Mouse (Mus musculus): Measurements from ENCODE around the gene Cxcl14. TPM values are rescaled to one million over a fixed set of nuclear protein-coding genes. Genes with fewer than 3 reads are reported as not detected.

Cxcl14 gene
- polyA plus RNA-seq, 1 experiment from 2014 or later = 11.2 TPM

- H3K9ac ChIP-seq (replicated peaks; ENCODE audit: low read depth) = no peak overlapping the region
- ATAC-seq = no peak
- H3K4me1 ChIP-seq (ENCODE audit: insufficient read depth, low read depth, low read length) = no peaks in the 10 kb centered on the region
- no peaks in the 10 kb centered on the region for H3K27me3 ChIP-seq (replicated peaks; ENCODE audit: insufficient read depth, low read length)
- no peak overlapping the region for H3K4me2 ChIP-seq (replicated peaks; ENCODE audit: low read depth, low read length)
- no peak overlapping the region for H3K27ac ChIP-seq (ENCODE audit: low read length)
- no peaks in the 10 kb centered on the region for H3K36me3 ChIP-seq (ENCODE audit: insufficient read depth, low read length)
- H3K9me3 ChIP-seq (ENCODE audit: low read length) = no peaks in the 10 kb centered on the region
- WGBS = 87% methylated on average over 13 of the region's 13 CpGs
- no peak for DNase-seq (ENCODE audit: low spot score)
- H3K4me3 ChIP-seq (ENCODE audit: low read depth, low read length) = no peak overlapping the region
- TF ChIP-seq EP300 (IDR thresholded peaks at IDR 0.05) (no peak), CTCF (IDR thresholded peaks at IDR 0.05) (no peak)
Measured at GRCm38 (mm10) chr13:56283321-56283720, 13.0 kb downstream of the Cxcl14 start.

GRCm38 (mm10) chr13:56280356-56280755 is 16.0 kb downstream of the Cxcl14 start:
- Histone ChIP-seq H3K4me3 (ENCODE audit: low read depth, low read length) (no peak overlapping the region), H3K27me3 (replicated peaks; ENCODE audit: insufficient read depth, low read length) (no peaks in the 10 kb centered on the region), H3K4me2 (replicated peaks; ENCODE audit: low read depth, low read length) (no peak overlapping the region), H3K9me3 (ENCODE audit: low read length) (no peaks in the 10 kb centered on the region), H3K27ac (ENCODE audit: low read length) (no peak overlapping the region), H3K9ac (replicated peaks; ENCODE audit: low read depth) (no peak overlapping the region), H3K36me3 (ENCODE audit: insufficient read depth, low read length) (no peaks in the 10 kb centered on the region), H3K4me1 (ENCODE audit: insufficient read depth, low read depth, low read length) (no peaks in the 10 kb centered on the region)
- WGBS = 79% methylated on average over 6 of the region's 6 CpGs
- ATAC-seq (no peak), DNase-seq (ENCODE audit: low spot score) (no peak)
- TF ChIP-seq CTCF (IDR thresholded peaks at IDR 0.05) (peak; percentile 35), EP300 (IDR thresholded peaks at IDR 0.05) (no peak)

DNA sequence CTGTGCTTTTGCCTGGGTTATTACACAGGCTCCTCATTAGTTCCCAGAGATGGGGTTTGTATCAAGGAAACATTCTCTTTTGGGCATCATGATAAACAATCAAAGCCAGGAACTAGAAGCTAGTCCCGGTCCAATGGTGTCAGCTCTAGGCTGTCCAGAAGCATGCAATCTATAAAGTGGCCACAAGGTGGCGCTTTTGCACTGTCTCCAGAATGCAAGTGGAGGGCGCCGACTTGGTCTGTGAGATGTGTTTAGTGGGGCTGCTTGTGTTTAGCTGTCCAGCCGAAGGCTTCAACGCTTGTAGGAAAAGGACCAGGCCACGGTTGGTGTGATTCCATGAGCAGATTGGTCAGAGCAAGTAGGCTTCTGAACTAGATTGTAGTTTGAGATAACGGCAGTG is 16.9 kb downstream of the Cxcl14 start:
- peak; percentile 95 for TF ChIP-seq CTCF (IDR thresholded peaks at IDR 0.05)
- TF ChIP-seq EP300 (IDR thresholded peaks at IDR 0.05) = no peak
- H3K4me1 ChIP-seq (ENCODE audit: insufficient read depth, low read depth, low read length) = no peaks in the 10 kb centered on the region
- ATAC-seq = peak; percentile 71

DNA sequence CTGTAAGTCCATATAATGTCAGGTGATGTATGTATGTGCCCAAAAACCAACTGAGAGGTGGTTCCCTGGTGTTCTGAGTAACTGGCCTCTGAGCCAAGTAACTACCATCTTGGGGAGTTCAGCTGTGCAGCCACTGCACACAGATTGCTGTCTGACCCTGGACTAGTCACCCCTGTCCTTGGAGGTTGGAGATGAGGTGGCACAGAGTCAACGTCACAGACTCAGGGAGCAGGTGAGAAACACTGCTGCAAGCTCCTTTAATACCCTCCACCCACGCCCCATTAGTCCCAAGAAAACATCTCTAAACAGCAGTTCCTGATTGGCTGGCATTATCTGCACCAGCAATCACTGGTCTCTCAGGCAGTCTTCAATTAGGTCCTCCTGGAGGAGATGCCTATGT is 21.2 kb downstream of the Cxcl14 start:
- TF ChIP-seq EP300 (IDR thresholded peaks at IDR 0.05) (no peak), CTCF (IDR thresholded peaks at IDR 0.05) (no peak)
- ATAC-seq (no peak), DNase-seq (ENCODE audit: low spot score) (no peak)
- Histone ChIP-seq H3K9me3 (ENCODE audit: low read length) (no peaks in the 10 kb centered on the region), H3K4me3 (ENCODE audit: low read depth, low read length) (no peak overlapping the region), H3K9ac (replicated peaks; ENCODE audit: low read depth) (no peak overlapping the region), H3K27me3 (replicated peaks; ENCODE audit: insufficient read depth, low read length) (no peaks in the 10 kb centered on the region), H3K4me2 (replicated peaks; ENCODE audit: low read depth, low read length) (no peak overlapping the region), H3K4me1 (ENCODE audit: insufficient read depth, low read depth, low read length) (no peaks in the 10 kb centered on the region), H3K36me3 (ENCODE audit: insufficient read depth, low read length) (no peaks in the 10 kb centered on the region), H3K27ac (ENCODE audit: low read length) (no peak overlapping the region)
- 40% methylated on average over 2 of the region's 2 CpGs for WGBS

More for the DNA sequence above, 16.9 kb downstream of the Cxcl14 start:
- peak; percentile 80 for DNase-seq (ENCODE audit: low spot score)
- Histone ChIP-seq H3K4me3 (ENCODE audit: low read depth, low read length) (no peak overlapping the region), H3K27ac (ENCODE audit: low read length) (no peak overlapping the region), H3K36me3 (ENCODE audit: insufficient read depth, low read length) (no peaks in the 10 kb centered on the region), H3K27me3 (replicated peaks; ENCODE audit: insufficient read depth, low read length) (no peaks in the 10 kb centered on the region), H3K9ac (replicated peaks; ENCODE audit: low read depth) (no peak overlapping the region), H3K9me3 (ENCODE audit: low read length) (no peaks in the 10 kb centered on the region), H3K4me2 (replicated peaks; ENCODE audit: low read depth, low read length) (no peak overlapping the region)
- WGBS = 13% methylated on average over 8 of the region's 8 CpGs

DNA sequence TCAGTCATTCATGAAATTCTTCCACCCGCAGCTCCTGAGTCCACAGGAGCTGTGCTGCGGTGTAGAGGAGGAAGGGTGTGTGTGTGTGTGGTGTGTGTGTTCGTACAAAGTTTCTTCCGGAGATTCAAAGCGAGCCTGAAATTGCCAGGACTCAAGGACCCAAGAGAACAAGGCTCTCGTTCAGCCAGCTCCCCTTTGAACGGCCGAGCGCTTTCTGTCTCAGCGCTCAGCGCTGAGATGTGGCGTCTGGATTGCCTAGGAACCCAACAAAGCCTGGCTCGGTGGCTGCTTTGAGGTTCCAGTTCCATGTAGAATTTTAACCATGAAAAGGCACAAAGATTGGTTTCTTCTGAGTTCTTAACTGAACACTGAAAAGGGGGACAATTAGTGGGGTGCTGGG is 26.2 kb downstream of the Cxcl14 start:
- ATAC-seq = no peak
- Histone ChIP-seq H3K9ac (replicated peaks; ENCODE audit: low read depth) (no peak overlapping the region), H3K4me3 (ENCODE audit: low read depth, low read length) (no peak overlapping the region), H3K27me3 (replicated peaks; ENCODE audit: insufficient read depth, low read length) (no peaks in the 10 kb centered on the region), H3K4me2 (replicated peaks; ENCODE audit: low read depth, low read length) (no peak overlapping the region), H3K4me1 (ENCODE audit: insufficient read depth, low read depth, low read length) (no peaks in the 10 kb centered on the region), H3K9me3 (ENCODE audit: low read length) (no peaks in the 10 kb centered on the region), H3K27ac (ENCODE audit: low read length) (no peak overlapping the region), H3K36me3 (ENCODE audit: insufficient read depth, low read length) (no peaks in the 10 kb centered on the region)
- WGBS = 45% methylated on average over 13 of the region's 13 CpGs
- TF ChIP-seq EP300 (IDR thresholded peaks at IDR 0.05) (no peak), CTCF (IDR thresholded peaks at IDR 0.05) (no peak)
- DNase-seq (ENCODE audit: low spot score) = no peak

DNA sequence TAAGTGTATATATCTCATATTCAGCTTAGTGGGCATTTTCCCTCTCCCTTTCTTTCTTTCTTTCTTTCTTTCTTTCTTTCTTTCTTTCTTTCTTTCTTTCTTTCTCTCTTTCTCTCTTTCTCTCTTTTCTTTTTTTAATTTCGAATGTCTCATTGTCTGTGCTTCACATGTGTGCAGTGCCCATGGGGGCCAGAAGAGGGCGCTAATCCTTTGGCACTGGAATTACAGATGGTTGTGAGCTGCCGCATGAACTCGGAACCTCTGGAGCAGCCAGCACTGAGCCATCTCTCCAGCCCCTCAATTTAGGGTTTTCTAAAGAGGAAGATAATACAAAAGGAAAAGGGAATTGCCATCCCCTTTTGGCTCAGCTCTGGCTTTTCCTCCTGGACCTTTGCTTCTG is 29.0 kb downstream of the Cxcl14 start:
- Histone ChIP-seq H3K9ac (replicated peaks; ENCODE audit: low read depth) (no peak overlapping the region), H3K4me2 (replicated peaks; ENCODE audit: low read depth, low read length) (no peak overlapping the region), H3K4me3 (ENCODE audit: low read depth, low read length) (no peak overlapping the region), H3K27ac (ENCODE audit: low read length) (no peak overlapping the region), H3K36me3 (ENCODE audit: insufficient read depth, low read length) (no peaks in the 10 kb centered on the region), H3K27me3 (replicated peaks; ENCODE audit: insufficient read depth, low read length) (no peaks in the 10 kb centered on the region), H3K4me1 (ENCODE audit: insufficient read depth, low read depth, low read length) (no peaks in the 10 kb centered on the region), H3K9me3 (ENCODE audit: low read length) (no peaks in the 10 kb centered on the region)
- no peak for ATAC-seq
- TF ChIP-seq EP300 (IDR thresholded peaks at IDR 0.05) (no peak), CTCF (IDR thresholded peaks at IDR 0.05) (peak; percentile 32; the same call in 1 of the 2 replicates)
- DNase-seq (ENCODE audit: low spot score) = no peak
- 71% methylated on average over 4 of the region's 4 CpGs for WGBS

- H3K27me3 ChIP-seq (replicated peaks; ENCODE audit: insufficient read depth, low read length) = no peaks in the 10 kb centered on the region
- peak; percentile 66 for DNase-seq (ENCODE audit: low spot score)
- TF ChIP-seq EP300 (IDR thresholded peaks at IDR 0.05) (no peak), CTCF (IDR thresholded peaks at IDR 0.05) (peak; percentile 72)
Measured at GRCm38 (mm10) chr13:56266435-56266834, 29.9 kb downstream of the Cxcl14 start.

More at GRCm38 (mm10) chr13:56266435-56266834, 29.9 kb downstream of the Cxcl14 start:
- Histone ChIP-seq H3K4me3 (ENCODE audit: low read depth, low read length) (no peak overlapping the region), H3K36me3 (ENCODE audit: insufficient read depth, low read length) (no peaks in the 10 kb centered on the region), H3K9ac (replicated peaks; ENCODE audit: low read depth) (no peak overlapping the region), H3K4me1 (ENCODE audit: insufficient read depth, low read depth, low read length) (no peaks in the 10 kb centered on the region), H3K4me2 (replicated peaks; ENCODE audit: low read depth, low read length) (no peak overlapping the region), H3K9me3 (ENCODE audit: low read length) (no peaks in the 10 kb centered on the region), H3K27ac (ENCODE audit: low read length) (no peak overlapping the region)
- 36% methylated on average over 8 of the region's 8 CpGs for WGBS
- ATAC-seq = peak; percentile 41; the same call in 1 of the 2 replicates

All from lung, postnatal 0 days (tissue).